Mouse (Mus musculus) lung, postnatal 25 days (tissue): ENCODE measurements around the gene Klc2.
"Not testable (repeated sequence)": the region's sequence is repeated elsewhere in the genome, so short reads cannot be mapped to it uniquely, and the experiment has no call there.

Experiments
- DNase-seq: peaks from one replicate; pipeline ENCODE4 v3.0.0; 2022; ENCODE audit warnings: low spot score

The Klc2 gene

GRCm38 (mm10) chr19:5106074-5106473 lies 12.3 kb downstream of the Klc2 start:
- no peak for DNase-seq

- no peak for DNase-seq
Observed at GRCm38 (mm10) chr19:5098363-5099143, 19.8 kb downstream of the Klc2 start, which contains the start of gene Cnih2. Gene Cnih2, minus strand, starts transcription at chr19:5098521.

- no peak for DNase-seq
Observed at GRCm38 (mm10) chr19:5097521-5098362, 20.6 kb downstream of the Klc2 start.

DNA sequence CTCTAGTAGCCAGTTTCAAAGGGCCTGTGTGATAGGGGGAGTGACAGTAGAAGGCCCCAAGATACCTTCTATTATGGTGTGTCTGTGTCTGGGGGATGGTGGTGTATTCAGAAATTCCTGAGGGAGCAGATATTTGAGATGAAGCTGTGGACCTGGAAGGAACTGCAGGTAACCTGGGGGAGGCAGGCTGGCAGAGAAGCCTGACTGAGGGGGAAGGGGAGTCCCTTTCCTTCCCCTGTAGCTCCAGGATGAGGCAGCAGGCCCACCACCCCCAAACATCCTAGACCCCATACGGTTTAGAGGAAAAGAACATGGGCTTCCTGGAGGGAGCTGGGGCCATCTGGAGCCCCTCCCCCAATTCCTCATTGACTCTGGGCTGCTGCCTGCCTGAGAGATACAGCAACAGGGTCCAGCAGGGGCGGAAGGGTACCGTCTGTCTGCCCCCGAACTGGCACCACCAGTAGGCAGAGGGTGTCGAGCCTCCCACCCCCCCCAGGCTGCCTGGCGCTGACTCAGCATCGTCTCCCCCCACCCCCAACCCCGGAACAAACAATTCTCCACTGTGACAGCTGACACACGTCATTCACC lies 22.4 kb downstream of the Klc2 start:
- no peak for DNase-seq

DNA sequence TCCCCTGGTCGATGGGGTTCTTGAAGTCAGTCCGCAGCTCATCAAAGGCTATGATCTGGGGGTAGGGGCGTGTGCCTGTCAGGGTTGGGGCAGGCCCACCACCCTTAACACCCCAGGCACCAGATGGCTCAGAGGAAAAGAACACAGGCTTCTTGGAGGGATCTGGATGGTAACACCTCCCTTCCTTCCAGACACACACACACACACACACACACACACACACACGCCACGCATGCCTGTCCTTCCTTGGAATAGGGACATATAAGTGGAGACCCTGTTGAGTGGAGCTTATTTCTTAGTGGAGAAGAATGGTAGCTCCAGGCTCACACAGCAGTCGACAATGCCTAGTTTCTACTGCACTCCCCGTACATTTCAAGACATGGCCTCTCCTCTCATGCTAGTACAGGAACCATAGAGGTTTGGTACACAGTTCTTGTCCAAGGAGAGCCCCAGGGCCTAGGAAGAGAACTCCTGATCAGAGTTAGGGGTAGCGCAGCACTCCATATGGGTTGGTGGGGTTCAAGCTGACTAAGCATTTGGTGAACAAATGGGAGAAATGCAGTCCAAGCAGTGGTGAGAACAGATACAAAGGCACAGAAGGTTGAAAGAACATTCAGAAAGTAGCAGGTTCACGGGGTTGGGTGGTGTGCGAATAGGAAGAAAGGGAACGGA lies 23.5 kb downstream of the Klc2 start:
- DNase-seq: no peak

- peak; percentile 87 for DNase-seq
Observed at GRCm38 (mm10) chr19:5094243-5094632, 24.1 kb downstream of the Klc2 start.

GRCm38 (mm10) chr19:5093481-5094242 lies 24.7 kb downstream of the Klc2 start:
- DNase-seq: no peak

DNA sequence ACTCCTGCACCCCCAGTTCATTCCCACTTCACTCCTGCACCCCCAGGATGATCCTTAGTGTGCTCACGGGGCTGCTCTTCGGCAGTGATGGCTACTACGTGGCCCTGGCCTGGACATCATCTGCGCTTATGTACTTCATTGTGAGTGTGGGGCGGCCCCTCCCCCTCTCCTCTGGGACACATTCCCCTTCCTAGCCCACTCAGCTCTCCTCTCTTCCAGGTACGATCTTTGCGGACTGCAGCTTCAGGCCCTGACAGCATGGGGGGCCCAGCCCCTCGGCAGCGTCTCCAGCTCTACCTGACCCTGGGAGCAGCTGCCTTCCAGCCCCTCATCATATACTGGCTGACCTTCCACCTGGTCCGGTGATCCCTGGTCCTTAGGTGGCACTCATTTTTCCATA lies 26.3 kb downstream of the Klc2 start:
- no peak for DNase-seq

GRCm38 (mm10) chr19:5089324-5089723 lies 29.0 kb downstream of the Klc2 start:
- no peak for DNase-seq

DNA sequence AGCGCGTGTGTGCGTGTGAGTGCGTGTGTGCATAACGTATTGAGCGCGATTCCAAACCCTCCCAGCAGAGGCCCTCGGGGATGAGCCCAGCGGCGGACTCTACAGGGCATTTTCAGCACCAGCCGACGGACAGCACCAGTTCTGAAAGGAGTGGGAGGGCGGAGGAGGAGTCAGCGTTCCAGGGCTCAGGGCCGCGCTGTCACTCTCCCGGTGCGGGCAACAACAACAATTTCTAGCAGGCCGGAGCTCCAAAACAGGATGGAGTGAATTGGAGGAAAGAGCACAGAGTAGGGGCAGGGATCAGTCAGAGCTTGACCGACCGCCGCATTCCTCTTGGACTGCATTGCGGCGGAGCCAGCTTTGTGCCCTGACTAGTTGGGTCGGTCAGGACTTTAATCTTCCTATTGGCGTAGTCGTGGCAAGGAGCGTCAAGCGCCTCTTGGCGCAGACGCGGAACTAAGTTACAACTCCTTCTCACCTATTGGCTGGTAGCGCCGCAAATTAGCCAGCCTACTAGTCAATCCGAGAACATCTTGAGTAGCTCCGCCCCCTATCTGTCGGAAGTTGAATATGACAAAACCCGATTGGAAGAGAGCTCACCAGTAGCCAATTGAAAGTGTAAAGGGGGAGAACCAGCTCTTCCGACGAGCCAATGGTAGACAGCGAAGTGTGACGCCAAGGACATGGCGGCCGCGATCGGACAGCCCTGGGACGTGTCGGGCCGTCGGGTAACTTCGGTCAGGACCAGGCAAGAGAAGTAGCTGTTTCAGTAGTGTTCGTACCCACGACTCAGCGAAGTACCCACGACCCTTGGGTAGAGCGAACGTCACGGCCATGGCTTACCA lies 30.3 kb downstream of the Klc2 start, which contains the start of gene Yif1a:
Gene Yif1a, plus strand, starts transcription at position 655 of the 845 bp plus-strand sequence.
- DNase-seq: peak; percentile 99

GRCm38 (mm10) chr19:5086533-5086932 lies 31.8 kb downstream of the Klc2 start:
- DNase-seq: not testable (repeated sequence)

DNA sequence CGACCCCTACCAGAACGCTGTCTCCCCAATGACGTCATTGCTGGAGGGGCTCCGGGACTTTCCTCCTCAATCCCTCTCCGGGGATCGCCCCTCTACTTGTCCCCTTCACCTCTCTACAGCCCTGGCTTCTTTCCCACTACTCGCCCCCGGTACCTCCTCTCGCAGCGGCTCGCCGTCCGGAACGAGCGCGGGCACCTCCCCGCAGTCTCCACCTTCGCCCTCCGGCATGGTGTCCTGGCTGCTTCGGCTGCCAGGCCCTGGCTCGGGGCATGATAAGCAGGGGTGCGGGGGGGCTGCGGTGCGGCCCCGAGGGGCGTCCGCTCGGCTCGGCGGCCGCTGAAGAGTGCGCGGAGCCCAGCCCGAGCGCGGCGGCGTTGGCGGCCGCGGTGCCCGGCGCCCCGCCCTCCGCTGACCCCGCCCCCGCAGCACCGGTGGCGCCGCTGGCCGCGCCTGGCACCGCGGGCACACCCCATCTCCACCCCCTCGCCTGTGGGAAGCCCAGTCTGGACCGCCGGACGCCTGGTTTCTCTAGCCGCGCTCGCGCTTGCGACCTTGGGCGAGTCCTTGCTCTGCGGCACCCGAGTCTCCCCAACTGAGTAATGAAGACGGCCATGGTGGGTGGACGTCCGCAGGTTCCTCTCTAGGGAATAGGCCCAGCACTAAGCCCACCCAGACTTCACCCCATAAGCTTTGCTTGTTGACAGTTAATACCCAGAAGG lies 33.1 kb downstream of the Klc2 start, which contains the start of gene Tmem151a:
Gene Tmem151a, minus strand, starts transcription at position 387 of the 719 bp plus-strand sequence.
- DNase-seq: no peak

DNA sequence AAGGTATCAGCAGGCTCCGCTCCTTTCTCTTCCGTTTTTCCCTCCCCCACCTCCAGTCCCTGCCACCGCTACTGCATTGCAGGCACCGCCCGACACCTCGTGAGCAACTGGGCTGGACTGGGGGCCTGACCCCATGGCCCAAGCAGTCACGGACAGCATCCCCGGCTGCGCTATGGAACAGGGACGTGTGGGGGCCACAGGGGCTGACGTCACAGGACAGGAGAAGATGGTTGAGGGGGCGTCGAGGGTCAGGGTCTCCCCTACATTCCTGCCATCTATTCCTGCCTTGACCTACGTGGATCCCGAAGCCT lies 33.6 kb downstream of the Klc2 start:
- no peak for DNase-seq

GRCm38 (mm10) chr19:5083961-5084833 lies 34.2 kb downstream of the Klc2 start:
- no peak for DNase-seq

- DNase-seq: no peak
Observed at GRCm38 (mm10) chr19:5082596-5082995, 35.8 kb downstream of the Klc2 start.

DNA sequence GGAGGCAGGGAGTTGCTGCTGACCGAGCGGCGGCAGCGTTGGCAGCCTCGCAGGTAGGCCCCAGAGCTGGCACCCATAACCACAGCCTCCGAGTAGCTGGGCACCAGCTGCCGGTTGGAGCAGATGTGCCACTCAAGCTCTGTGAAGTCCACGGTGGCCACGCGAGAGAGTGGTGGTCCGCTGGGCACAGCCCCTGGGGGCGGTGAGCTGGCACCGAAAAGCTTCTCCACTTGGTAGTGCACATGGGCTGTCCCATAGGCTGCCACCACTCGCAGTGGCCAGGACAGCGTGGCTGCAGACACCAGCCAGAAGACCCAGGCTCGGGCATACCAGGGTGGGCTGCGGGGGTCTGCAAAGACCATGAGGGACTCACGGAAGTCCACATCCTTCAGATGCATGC lies 36.4 kb downstream of the Klc2 start:
- no peak for DNase-seq

GRCm38 (mm10) chr19:5079279-5079678 lies 39.1 kb downstream of the Klc2 start:
- no peak for DNase-seq

- no peak for DNase-seq
Observed at GRCm38 (mm10) chr19:5073518-5073917, 44.8 kb downstream of the Klc2 start.

- peak; percentile 48 for DNase-seq
Observed at GRCm38 (mm10) chr19:5073028-5073427, 45.3 kb downstream of the Klc2 start.
